Mouse (Mus musculus) stomach, embryonic 14.5 days (tissue): Measurements from ENCODE around the gene Tgfbr3. TPM values are rescaled to one million over a fixed set of nuclear protein-coding genes. Genes with fewer than 3 reads are reported as not detected.
A peak's percentile ranks its signal among the peaks of the same experiment; 100 is the strongest.

Source experiments
- ATAC-seq: fragments of 200-750 bp; cut with Nextera tagmentation; 2 replicates; pipeline ENCODE4 v1.8.0; 2017; ENCODE audit warnings: low read depth, moderate TSS enrichment; ENCODE audit not compliant: insufficient number of reproducible peaks, insufficient read depth, low FRiP score
- H3K27ac ChIP-seq: fragments of 300-500 bp; sonication (generic); 2 replicates; pipeline ENCODE4 v1.5.1; 2014; ENCODE audit warnings: mild to moderate bottlenecking, low read length, moderate library complexity, mixed read lengths
- H3K27me3 ChIP-seq: fragments of 300-500 bp; sonication (generic); 2 replicates; pipeline ENCODE4 v1.6.1; 2014; ENCODE audit warnings: low read length, control low read depth, mixed read lengths; ENCODE audit not compliant: control insufficient read depth, insufficient read depth
- H3K36me3 ChIP-seq: fragments of 300-500 bp; sonication (generic); 2 replicates; pipeline ENCODE4 v1.6.1; 2014; ENCODE audit warnings: mild to moderate bottlenecking, control low read depth, low read length, moderate library complexity, mixed read lengths; ENCODE audit not compliant: control insufficient read depth, insufficient read depth
- H3K4me1 ChIP-seq: fragments of 300-500 bp; sonication (generic); 2 replicates; pipeline ENCODE4 v1.6.1; 2014; ENCODE audit warnings: low read length, control low read depth, mixed read lengths; ENCODE audit not compliant: control insufficient read depth, insufficient read depth
- H3K4me2 ChIP-seq: fragments of 300-500 bp; sonication (generic); replicated peaks from 2 replicates; pipeline ENCODE4 v1.6.1; 2014; ENCODE audit warnings: low read depth, low read length, control low read depth
- H3K4me3 ChIP-seq: fragments of 300-500 bp; sonication (generic); 2 replicates; pipeline ENCODE4 v1.5.1; 2014; ENCODE audit warnings: low read depth, low read length, control low read depth
- H3K9ac ChIP-seq: fragments of 300-500 bp; sonication (generic); replicated peaks from 2 replicates; pipeline ENCODE4 v1.6.1; 2014; ENCODE audit warnings: low read depth, mild to moderate bottlenecking, control low read depth, low read length, moderate library complexity, mixed read lengths
- H3K9me3 ChIP-seq: fragments of 300-500 bp; sonication (generic); 2 replicates; pipeline ENCODE4 v1.6.1; 2016; ENCODE audit warnings: low read depth, low read length, control low read depth; ENCODE audit not compliant: control insufficient read depth
- WGBS: fragments of 180-500 bp; shearing (Covaris S2); extraction: QIAGEN DNeasy Blood & Tissue Kit; methylation state at CpG from one replicate; pipeline ENCODE4 v1.1.7; 2014; 5-methylcytosine and 5-hydroxymethylcytosine counted together
- polyA plus RNA-seq: library from polyadenylated mRNA; unstranded; fragments of >200 nt; fragmentation: Nextera tagmentation; extraction: Ambion mirVana; gene quantifications from 2 replicates; pipeline ENCODE4 v1.2.1, GENCODE M21; 2014

Gene Tgfbr3
- polyA plus RNA-seq, 1 experiment from 2014 or later = 34.5 TPM

DNA sequence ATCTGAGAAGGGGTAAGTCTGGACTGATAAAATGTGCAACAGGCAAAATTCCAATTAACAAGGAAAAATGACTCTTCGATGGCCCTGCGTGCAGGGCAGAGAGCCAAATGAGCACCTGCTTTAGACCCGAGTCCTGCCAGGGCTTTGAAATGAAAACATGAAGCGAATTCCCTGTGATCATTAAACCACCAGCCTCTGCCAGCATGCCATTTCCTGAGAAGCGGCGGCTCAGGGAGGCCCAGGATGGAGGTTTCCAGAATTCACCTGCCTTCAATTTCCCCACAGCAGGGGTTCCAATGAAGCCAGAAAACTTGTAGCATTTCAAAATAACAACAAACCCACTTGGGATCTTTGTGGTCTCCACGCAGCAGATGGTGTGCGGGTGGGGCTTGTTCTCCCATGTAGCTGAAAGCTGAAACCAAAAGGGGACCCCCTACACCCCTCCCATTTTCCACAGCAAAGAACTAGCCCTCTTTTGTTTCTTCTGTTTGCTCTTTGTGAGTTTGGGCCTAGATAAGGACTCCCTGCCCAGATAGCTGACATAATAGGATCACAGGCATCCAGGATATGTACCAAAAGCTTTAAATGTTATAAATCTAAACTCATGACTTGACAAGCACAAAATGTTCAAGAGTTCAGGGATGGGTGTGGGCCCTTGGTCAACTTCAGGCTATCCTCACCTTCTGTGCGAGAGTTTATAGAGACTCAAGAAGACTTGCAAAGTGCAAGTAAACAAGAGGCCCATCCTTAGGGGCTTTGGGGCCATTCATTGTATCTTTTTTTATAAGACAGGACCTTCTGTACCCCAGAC lies 7.3 kb upstream of the Tgfbr3 start:
- Histone ChIP-seq H3K36me3 (no peaks in the 10 kb centered on the region), H3K9me3 (no peaks in the 10 kb centered on the region), H3K4me2 (peak overlapping the region; percentile 16; the same call in 1 of the 2 replicates), H3K4me3 (no peak overlapping the region), H3K27ac (peak overlapping the region; percentile 81), H3K4me1 (peaks cover 9% of the 10 kb centered on the region; the same call in 1 of the 2 replicates), H3K9ac (no peak overlapping the region), H3K27me3 (no peaks in the 10 kb centered on the region)
- 38% methylated on average over 9 of the region's 9 CpGs for WGBS
- ATAC-seq = peak; percentile 68

GRCm38 (mm10) chr5:107295817-107296511 lies 6.5 kb upstream of the Tgfbr3 start:
- 69% methylated on average over 16 of the region's 16 CpGs for WGBS
- H3K4me2 ChIP-seq = peak overlapping the region; percentile 16; the same call in 1 of the 2 replicates
- no peak for ATAC-seq

GRCm38 (mm10) chr5:107295061-107295816 lies 5.8 kb upstream of the Tgfbr3 start:
- WGBS = 34% methylated on average over 8 of the region's 8 CpGs
- Histone ChIP-seq H3K4me2 (no peak overlapping the region), H3K4me1 (peaks cover 10% of the 10 kb centered on the region; the same call in 1 of the 2 replicates), H3K27ac (peak overlapping the region; percentile 52; the same call in 1 of the 2 replicates), H3K36me3 (no peaks in the 10 kb centered on the region), H3K9ac (no peak overlapping the region), H3K27me3 (no peaks in the 10 kb centered on the region), H3K9me3 (no peaks in the 10 kb centered on the region), H3K4me3 (no peak overlapping the region)
- no peak for ATAC-seq

More at GRCm38 (mm10) chr5:107295817-107296511, 6.5 kb upstream of the Tgfbr3 start:
- Histone ChIP-seq H3K4me3 (no peak overlapping the region), H3K9me3 (no peaks in the 10 kb centered on the region), H3K27me3 (no peaks in the 10 kb centered on the region), H3K27ac (peak overlapping the region; percentile 81), H3K4me1 (peaks cover 9% of the 10 kb centered on the region; the same call in 1 of the 2 replicates), H3K36me3 (no peaks in the 10 kb centered on the region), H3K9ac (no peak overlapping the region)

DNA sequence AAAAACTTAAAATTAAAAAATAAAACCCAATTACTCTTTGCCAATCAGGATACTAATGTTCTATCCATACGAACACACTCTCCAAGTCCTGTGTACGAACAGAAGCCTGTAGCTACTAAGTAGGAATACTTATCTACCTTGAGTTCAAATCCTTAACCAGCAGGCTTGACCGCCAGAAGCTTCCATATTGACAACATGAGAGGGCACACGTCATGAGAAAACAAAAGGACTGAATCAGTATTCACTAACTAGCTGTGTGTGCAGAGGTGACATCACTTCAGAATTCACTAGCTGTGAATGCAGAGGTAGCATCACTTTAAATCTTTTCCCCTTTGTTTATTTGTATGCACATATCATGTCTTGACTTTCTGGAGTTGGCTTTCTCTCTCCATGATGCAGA lies 4.6 kb upstream of the Tgfbr3 start:
- ATAC-seq = no peak
- Histone ChIP-seq H3K4me3 (no peak overlapping the region), H3K9me3 (no peaks in the 10 kb centered on the region), H3K27ac (no peak overlapping the region), H3K9ac (no peak overlapping the region), H3K36me3 (no peaks in the 10 kb centered on the region), H3K27me3 (no peaks in the 10 kb centered on the region), H3K4me1 (peaks cover 14% of the 10 kb centered on the region), H3K4me2 (no peak overlapping the region)
- 89% methylated on average over 4 of the region's 4 CpGs for WGBS

DNA sequence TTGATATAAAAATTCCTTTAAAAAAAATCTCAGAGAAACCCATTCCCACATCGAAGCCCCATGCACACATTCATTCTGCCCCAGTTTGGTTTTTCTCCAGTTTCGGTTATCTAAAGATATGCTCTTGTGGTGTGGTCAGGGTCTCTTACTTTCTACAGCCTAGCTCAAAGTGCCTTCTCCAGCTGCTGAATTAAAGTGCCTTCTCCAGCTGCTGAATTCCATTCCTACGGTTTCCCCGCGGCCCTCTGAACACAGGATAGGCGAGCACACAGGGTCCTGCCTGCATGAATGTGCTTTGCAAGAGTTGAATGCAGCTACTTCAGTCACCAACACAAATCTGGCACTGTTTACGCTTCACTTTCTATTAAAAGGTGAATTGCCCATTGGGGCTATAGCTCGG lies 557 bp upstream of the Tgfbr3 start:
- peaks cover 9% of the 10 kb centered on the region for H3K4me1 ChIP-seq
- no peak overlapping the region for H3K9ac ChIP-seq
- no peaks in the 10 kb centered on the region for H3K27me3 ChIP-seq
- no peak for ATAC-seq
- H3K36me3 ChIP-seq = no peaks in the 10 kb centered on the region
- no peaks in the 10 kb centered on the region for H3K9me3 ChIP-seq
- peak overlapping the region; percentile 64 for H3K4me2 ChIP-seq
- 29% methylated on average over 8 of the region's 8 CpGs for WGBS
- H3K4me3 ChIP-seq = peak overlapping the region; percentile 85; the same call in 1 of the 2 replicates
- peak overlapping the region; percentile 94; the same call in 1 of the 2 replicates for H3K27ac ChIP-seq

- peak overlapping the region; percentile 85 for H3K4me3 ChIP-seq
- peak overlapping the region; percentile 95 for H3K9ac ChIP-seq
- no peaks in the 10 kb centered on the region for H3K27me3 ChIP-seq
- peak; percentile 12; the same call in 1 of the 2 replicates for ATAC-seq
- no peaks in the 10 kb centered on the region for H3K36me3 ChIP-seq
- no peaks in the 10 kb centered on the region for H3K9me3 ChIP-seq
- peak overlapping the region; percentile 64 for H3K4me2 ChIP-seq
- 1% methylated on average over 62 of the region's 62 CpGs for WGBS
- H3K27ac ChIP-seq = peak overlapping the region; percentile 94
- H3K4me1 ChIP-seq = peaks cover 10% of the 10 kb centered on the region
Measured at GRCm38 (mm10) chr5:107288427-107289233, 799 bp downstream of the Tgfbr3 start.

GRCm38 (mm10) chr5:107287908-107288267 lies 1.5 kb downstream of the Tgfbr3 start:
- ATAC-seq = no peak
- Histone ChIP-seq H3K36me3 (no peaks in the 10 kb centered on the region), H3K9ac (peak overlapping the region; percentile 95), H3K9me3 (no peaks in the 10 kb centered on the region), H3K4me1 (peaks cover 12% of the 10 kb centered on the region), H3K27me3 (no peaks in the 10 kb centered on the region), H3K4me3 (peak overlapping the region; percentile 85), H3K27ac (no peak overlapping the region), H3K4me2 (peak overlapping the region; percentile 64)
- 43% methylated on average over 5 of the region's 5 CpGs for WGBS
